Mouse (Mus musculus) cortical plate, adult 2 months (tissue): ENCODE results near the gene Prkar1b.

Source experiments
- CTCF ChIP-seq: fragments of 200-500 bp; IDR thresholded peaks from 2 replicates; pipeline ENCODE4 v1.5.1; 2011; ENCODE audit warnings: mild to moderate bottlenecking, control low read depth, low read length; ENCODE audit not compliant: insufficient read depth; ENCODE audit errors: extremely low read depth
- POLR2A ChIP-seq: fragments of 200-500 bp; IDR thresholded peaks from 2 replicates; pipeline ENCODE4 v1.6.1; 2011; ENCODE audit warnings: mild to moderate bottlenecking, low read length, control low read depth; ENCODE audit not compliant: insufficient read depth; ENCODE audit errors: extremely low read depth

- TF ChIP-seq POLR2A (no peak), CTCF (no peak)
Measured at GRCm38 (mm10) chr5:139060460-139061051, 89.2 kb downstream of the Prkar1b start.
